Mouse (Mus musculus) embryo, embryonic 9.5 days (tissue): Measurements from ENCODE around the gene Abcg8.

Experiments used
- DNase-seq: peaks from one replicate; pipeline ENCODE4 v3.0.0-alpha.2; 2017; ENCODE audit errors: extremely low spot score

Gene Abcg8

GRCm38 (mm10) chr17:84675951-84676366, at the start of gene Abcg8:
TSS of gene Abcg8 (plus strand) at chr17:84676302.
- DNase-seq, result peak; percentile 70

- peak; percentile 52 for DNase-seq
These were observed 49.2 kb upstream of the Abcg8 start for GRCm38 (mm10) chr17:84626857-84627305.

DNA sequence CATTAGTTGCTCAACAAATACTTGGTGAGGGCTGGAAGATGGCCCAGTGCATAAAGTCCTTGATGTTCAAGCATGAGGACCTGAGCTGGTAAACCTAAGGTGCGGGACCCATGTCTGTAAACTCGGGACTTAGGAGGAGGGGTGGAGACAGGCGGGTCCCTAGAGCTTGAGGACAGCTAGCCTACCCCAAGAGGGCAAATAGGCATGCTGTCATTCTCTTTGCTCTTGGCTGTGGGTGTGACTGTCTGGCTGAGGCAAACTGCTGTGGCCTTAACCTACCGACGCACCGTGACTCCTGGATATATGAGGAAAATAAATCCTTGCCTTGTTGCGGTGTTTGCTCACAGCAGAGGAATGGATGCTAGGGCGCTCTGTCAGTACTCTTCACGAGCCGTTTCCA, 48.4 kb upstream of the Abcg8 start:
- DNase-seq, result no peak

DNA sequence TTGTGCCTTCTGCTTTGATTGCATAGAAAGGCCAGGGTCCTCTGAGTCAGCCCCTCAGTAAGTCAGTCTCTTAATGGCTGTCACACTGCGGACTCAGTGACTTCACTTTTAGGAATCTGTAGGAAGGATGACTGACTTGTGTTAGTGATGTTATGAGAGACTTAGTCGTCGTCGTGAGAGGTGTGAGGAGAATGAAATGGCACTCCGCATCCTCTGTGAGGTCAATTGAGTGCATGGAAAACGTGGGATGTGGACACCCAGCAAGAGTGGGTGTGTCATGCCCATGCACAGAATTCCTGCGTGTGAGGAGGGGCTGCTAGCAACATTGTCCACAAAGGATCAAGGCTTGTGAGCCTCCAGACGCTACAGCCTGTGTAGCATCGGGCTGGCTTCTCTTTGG, 47.5 kb upstream of the Abcg8 start:
- DNase-seq, result no peak

GRCm38 (mm10) chr17:84631836-84632235, 44.3 kb upstream of the Abcg8 start:
- DNase-seq, result no peak

GRCm38 (mm10) chr17:84633443-84633842, 42.7 kb upstream of the Abcg8 start:
- DNase-seq, result no peak

DNA sequence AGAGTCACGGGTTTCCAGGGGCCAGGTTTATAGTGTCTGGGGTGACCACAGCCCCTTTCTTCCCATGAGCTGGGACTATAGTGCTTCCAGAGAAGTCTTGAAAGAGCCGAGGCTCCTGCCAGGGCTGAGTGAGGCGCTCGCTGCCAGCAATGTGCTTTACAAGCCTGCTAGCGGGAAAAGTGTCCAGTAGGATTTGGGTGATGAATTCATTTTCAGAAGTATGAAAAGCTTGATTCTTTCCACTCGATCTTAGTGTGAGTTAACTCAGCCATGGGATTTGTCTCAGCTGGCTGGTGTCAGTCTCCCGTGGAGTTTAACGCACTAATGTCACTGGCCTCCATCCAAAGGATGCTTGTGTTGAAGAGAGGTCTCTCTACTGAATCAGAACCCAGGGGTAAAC, 39.8 kb upstream of the Abcg8 start:
- DNase-seq, result no peak

DNA sequence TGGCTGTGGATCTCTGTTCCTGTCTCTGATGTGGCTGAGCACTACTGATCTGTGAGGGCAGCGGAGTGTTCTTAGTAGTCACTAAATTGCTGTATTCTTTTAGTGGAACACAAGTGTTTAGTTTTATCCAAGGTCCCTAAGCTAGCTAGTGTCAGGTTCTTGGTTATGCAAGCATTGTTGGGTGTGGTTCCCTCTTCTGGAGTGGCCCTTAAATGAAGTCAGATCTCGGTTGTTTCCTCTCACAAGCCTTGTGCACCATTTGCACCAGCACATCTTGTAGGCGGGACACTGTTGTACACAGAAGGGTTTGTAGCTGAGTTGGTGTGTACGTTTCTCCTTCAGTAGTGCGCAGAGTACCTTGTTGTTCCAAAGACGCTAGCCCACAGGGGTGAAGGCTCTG, 38.1 kb upstream of the Abcg8 start:
- no peak for DNase-seq

- DNase-seq, result no peak
These were observed 36.2 kb upstream of the Abcg8 start for GRCm38 (mm10) chr17:84639796-84640378.

- peak; percentile 49 for DNase-seq
These were observed 34.2 kb upstream of the Abcg8 start for GRCm38 (mm10) chr17:84641893-84642292.

DNA sequence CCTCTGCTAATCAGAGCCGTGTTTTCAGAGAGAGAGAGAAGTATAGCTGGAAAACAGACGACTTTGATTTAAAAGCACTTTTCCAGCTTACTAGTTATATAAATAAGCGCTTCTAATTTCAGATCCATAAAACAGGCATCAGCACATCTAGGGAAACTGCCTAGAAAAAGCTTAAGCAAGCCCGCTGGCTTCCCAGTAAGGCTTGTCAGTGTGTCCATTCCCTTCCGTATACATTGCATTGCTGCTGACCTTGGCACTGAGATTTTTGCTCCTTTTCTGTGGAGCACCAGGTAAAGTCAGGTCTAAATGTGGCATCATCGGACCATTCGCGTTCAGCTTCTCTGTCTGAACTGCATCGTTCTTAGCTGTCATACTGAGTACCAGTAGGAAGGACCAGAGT, 33.8 kb upstream of the Abcg8 start:
- DNase-seq, result no peak

DNA sequence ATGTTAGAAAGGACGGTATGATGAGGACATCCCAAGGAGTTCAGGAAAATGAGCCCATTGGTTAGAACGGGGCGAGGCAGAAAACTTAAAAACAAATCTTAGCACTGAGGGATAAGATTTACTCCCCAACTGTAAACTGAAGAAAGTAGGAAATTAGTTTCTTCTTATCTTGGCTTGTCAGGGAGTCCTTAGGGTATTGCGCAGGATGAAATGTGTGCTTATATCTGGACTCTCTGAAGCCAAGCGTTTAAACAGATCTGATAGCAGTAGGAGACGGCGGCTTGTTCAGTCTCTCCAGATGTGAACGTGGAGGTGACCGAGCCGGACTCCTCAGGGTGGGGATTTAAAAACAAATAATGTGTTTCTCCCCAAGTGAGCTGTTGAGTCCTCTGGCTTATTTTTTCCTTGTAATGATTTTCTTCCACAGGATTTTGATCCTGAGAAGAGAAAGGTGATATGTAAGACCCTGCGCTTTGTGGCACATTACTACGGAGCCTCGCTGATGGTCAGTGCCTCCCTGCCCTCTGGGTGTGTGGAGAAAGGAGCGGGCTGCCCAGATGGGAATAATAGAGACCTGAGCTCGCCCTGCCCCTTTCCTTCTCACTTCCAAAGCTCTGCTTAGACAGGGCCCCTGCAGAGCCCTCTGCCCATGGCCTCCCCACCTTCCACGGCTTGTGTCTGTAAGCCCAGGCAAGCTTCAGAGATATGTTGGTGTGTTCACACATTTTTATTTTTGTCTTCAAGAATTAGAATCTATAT, 31.6 kb upstream of the Abcg8 start:
- peak; percentile 32 for DNase-seq

- DNase-seq, result no peak
These were observed 31.0 kb upstream of the Abcg8 start for GRCm38 (mm10) chr17:84645119-84645518.

DNA sequence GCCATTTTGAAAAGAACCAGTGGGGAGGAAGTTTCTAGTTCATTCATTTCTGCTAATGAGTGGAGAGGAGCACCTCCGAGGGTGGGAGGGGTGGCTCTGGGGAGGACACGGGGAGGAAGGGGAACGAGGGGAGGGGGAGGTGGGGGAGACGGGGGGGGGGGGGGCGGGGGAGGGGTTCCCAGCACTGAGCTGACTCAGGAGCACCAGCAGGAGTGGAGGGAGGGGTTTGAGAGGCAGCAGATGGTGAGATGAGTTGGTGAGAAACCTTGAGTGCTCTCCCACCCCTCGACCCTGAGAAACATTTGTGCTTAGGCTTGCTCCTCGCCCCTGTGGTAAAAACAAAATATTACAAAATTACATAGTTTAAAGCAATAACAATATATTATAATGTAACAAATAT, 30.2 kb upstream of the Abcg8 start:
- peak; percentile 32 for DNase-seq

- no peak for DNase-seq
These were observed 29.6 kb upstream of the Abcg8 start for GRCm38 (mm10) chr17:84646477-84646876.

GRCm38 (mm10) chr17:84647630-84648029, 28.5 kb upstream of the Abcg8 start:
- no peak for DNase-seq

DNA sequence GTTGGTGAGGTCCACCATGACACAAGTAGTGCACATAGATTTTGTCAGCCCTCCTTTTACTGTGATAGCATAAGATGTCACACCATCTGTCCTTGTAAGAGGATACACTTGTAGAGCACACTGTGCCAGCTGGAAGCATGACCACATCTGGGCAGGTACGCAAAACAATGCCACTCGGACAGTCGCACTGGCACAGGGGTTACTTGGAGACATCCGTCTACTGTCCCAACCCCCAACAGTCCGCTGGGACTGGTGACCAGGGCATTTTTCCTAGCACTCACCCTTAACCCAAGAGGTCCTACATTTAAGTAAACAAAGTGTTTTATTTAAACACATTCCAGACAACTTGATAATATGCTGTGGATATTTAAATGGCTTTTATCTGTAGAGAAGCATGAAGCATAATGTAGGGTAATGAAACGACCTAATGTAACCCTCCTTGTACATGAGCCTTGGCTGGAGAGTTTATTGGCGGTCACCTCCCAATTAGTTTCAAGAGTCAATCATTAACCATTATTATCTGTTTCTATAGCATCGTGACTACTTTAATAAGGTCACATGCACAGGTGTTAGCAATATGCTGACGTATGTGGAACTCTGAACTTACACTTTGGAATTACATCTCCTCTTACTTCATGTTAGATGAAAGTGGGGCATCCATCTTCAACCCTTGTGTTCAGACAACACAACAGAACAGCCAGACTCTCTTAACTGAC, 25.6 kb upstream of the Abcg8 start:
- no peak for DNase-seq

DNA sequence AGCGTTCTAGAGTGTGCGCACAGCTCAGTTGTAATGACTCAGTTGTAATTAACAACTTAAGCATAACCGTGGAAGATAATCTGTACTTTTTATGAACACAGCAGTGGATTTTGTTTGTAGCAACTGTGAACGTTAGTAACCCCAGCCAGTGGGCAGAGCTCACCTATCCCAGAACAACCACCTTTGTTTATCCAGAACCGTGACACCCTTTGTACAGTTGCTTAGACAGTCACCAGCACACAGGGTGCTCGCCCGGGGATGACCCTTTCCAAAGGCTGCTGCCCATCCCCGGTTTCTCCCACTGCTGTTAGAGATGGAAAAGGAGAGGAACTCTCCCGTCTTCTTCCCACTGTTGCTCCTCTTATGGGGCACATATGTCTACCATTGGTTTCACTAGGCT, 22.6 kb upstream of the Abcg8 start:
- DNase-seq, result no peak

GRCm38 (mm10) chr17:84656205-84656604, 19.9 kb upstream of the Abcg8 start:
- no peak for DNase-seq

- no peak for DNase-seq
These were observed 19.3 kb upstream of the Abcg8 start for GRCm38 (mm10) chr17:84656653-84657421.

DNA sequence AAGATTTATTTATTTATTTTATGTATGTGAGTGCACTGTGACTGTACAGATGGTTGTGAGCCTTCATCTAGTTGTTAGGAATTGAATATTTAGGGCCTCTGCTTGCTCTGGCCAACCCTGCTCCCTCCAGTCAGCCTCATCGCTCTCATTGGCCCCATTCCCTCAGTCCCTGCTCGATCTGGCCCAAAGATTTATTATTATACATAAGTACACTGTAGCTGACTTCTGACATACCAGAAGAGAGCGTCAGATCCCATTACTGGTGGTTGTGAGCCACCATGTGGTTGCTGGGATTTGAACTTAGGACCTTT, 18.7 kb upstream of the Abcg8 start:
- DNase-seq, result no peak

DNA sequence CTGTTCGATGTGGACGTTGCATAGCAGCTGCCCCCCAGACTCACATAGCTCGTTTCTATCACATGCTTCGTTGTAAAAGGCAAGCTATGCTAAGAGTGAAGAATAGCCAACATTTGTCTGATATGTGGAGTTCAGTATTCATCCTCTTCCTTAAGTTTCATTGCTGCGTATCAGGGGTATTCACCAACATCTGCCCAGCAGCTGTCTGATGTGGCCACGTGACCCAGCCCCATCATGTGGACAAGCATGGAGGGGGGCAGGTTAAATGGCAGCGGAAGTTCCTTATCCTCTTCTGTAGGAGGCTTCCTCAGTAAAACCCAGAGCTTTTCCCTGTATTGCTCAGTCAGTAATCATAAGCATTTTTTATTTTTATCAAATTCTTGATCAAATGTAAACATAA, 18.3 kb upstream of the Abcg8 start:
- DNase-seq, result no peak
